In genomic region chr5:123572357-123573186, GRCm38 (mm10) we compare ENCODE assay signal across 8 mouse cellular contexts. TPM values are rescaled to one million over a fixed set of nuclear protein-coding genes. Genes with fewer than 3 reads are reported as not detected.
DNase-seq lines count a peak whose midpoint lies in the region; ATAC-seq lines count a peak whose summit lies in the region.

Gene Vps33a (minus strand): TSS chr5:123573038.

- no peaks in the 10 kb centered on the region for H3K27me3 ChIP-seq in lung, embryonic 16.5 days (ENCODE audit: control insufficient read depth, insufficient read depth, low read depth, low read length)

- H3K9me3 ChIP-seq in lung, embryonic 16.5 days (ENCODE audit: control insufficient read depth, low read length) = no peaks in the 10 kb centered on the region

- peak; percentile 96 for DNase-seq in MEL-GATA-1-ER (ENCODE audit: extremely low read depth, low read depth)
- DNase-seq in cerebellum, adult 8-10 months = peak; percentile 97
- peak; percentile 100 for DNase-seq in forelimb bud, embryonic 11.5 days (ENCODE audit: low read depth, low spot score)
- peak; percentile 90 for DNase-seq in layer of hippocampus, adult 9-10 months (ENCODE audit: low spot score)
- peak; percentile 99 for DNase-seq in ovary, postnatal 10 days (ENCODE audit: low spot score)
- DNase-seq in thymus, postnatal 10 days (ENCODE audit: low spot score in 2 of 2) = peak; percentile 97 to 98

- H3K27ac ChIP-seq in lung, embryonic 16.5 days (ENCODE audit: low read length) = peak within 1 kb of the TSS; percentile 65

- peak within 1 kb of the TSS; percentile 96 for H3K4me2 ChIP-seq in lung, embryonic 16.5 days (ENCODE audit: low read depth, low read length)

- peaks cover 6% of the 10 kb centered on the region; the same call in 1 of the 2 replicates for H3K4me1 ChIP-seq in lung, embryonic 16.5 days (replicated peaks; ENCODE audit: control insufficient read depth, insufficient read depth, low read length)

- WGBS in lung, embryonic 16.5 days = under 1% methylated on average over 54 of the region's 54 CpGs

- peak within 1 kb of the TSS; percentile 92 for H3K4me3 ChIP-seq in lung, embryonic 16.5 days (ENCODE audit: low read length)

- peak within 1 kb of the TSS; percentile 86 for H3K9ac ChIP-seq in lung, embryonic 16.5 days (ENCODE audit: low read length)

- peaks cover 7% of the 10 kb centered on the region for H3K36me3 ChIP-seq in lung, embryonic 16.5 days (ENCODE audit: control insufficient read depth, insufficient read depth, low read length)

- ATAC-seq in hematopoietic stem cell, adult 5-6 weeks (replicated peaks in 1 of 2; ENCODE audit: insufficient read depth in 1 of 2, low FRiP score in 2 of 2, low TSS enrichment in 1 of 2, low read depth in 1 of 2, poor library complexity in 2 of 2, severe bottlenecking in 2 of 2) = peak; percentile 93 to 97
- ATAC-seq in lung, embryonic 16.5 days (ENCODE audit: low read depth) = peak; percentile 97

RNA-seq across cellular contexts. Expression of gene Vps33a, which starts in this region (rescaled TPM):
- 19.9 and 21.8 TPM in 2 replicates for total RNA-seq in hematopoietic stem cell, adult 5-6 weeks (2017)
- 23.7 and 26.9 TPM in 2 replicates for polyA plus RNA-seq in lung, embryonic 16.5 days (2015; fragmentation: Nextera tagmentation; extraction: Ambion mirVana)

Comparison
In these comparisons a context has a peak if more than half of its experiments do, and no peak if none do; other contexts are left out.
1. Peak in every context shown above with its lines: DNase-seq, ATAC-seq, H3K4me3 ChIP-seq and H3K27ac ChIP-seq.